Mouse (Mus musculus): ENCODE measurements around the gene Gm21973.

The Gm21973 gene

GRCm38 (mm10) chr15:10400415-10400814 lies 75.2 kb downstream of the Gm21973 start:
- DNase-seq (ENCODE audit: low spot score), result no peak

- no peak for DNase-seq (ENCODE audit: low spot score)
Measured at GRCm38 (mm10) chr15:10409842-10410241, 84.7 kb downstream of the Gm21973 start.

DNA sequence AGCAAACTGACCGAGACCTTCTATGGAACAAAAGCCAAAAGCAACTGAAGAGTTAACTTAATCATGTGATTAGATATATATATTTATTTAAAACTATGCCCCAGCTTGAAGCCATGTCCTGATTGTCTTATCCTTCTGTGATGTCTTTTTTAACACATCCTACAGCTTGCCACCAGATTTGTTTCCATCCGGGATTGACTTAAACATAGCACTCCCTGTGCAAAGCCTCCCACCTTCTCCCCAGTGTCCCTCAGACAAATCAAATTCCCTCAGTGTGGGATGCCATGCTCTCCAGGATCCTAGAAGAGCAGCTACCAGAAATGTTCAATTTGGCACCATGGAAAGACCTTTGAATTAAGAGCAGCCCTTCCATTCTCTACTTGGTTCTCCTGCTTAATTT lies 85.7 kb downstream of the Gm21973 start:
- no peak for DNase-seq (ENCODE audit: low spot score)

GRCm38 (mm10) chr15:10413656-10414055 lies 88.5 kb downstream of the Gm21973 start:
- no peak for DNase-seq (ENCODE audit: low spot score)

DNA sequence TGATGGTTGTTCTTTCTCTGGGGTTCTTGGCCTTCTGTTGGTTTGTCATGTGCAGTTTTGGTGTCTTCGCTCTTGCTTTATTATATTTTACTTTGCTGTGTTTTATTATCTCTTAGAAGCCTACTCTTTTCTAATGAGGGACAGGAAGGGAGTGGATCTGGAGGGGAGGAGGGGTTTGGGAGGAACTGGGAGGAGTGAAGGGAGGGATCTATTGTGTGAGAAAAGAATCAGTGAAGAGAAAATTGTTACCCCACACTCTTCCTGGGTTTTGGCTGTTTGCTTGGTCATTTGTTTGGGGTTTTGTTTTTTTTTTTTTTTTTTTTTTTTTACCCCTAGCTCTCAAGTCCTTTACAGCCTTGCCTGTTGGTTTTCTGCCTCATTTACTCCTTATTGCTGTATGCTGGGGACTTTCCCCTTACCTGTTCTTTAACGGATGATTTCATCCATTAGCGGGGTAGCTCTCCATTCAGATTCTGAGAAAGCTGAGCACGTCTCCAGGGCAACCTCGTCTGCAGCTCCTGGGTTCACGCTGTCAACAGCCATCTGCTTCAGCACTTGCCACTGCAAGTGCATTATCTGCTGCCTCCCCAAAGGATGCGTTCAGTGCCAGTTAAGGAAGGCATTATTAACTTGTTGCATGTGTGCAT lies 96.1 kb downstream of the Gm21973 start:
- DNase-seq (ENCODE audit: low spot score), result no peak

- DNase-seq (ENCODE audit: low spot score), result no peak
Measured at GRCm38 (mm10) chr15:10421785-10422144, 96.6 kb downstream of the Gm21973 start.
